Mouse (Mus musculus) gastrocnemius, postnatal 14 days (tissue): ENCODE results near the gene Gns. TPM values are rescaled to one million over a fixed set of nuclear protein-coding genes. Genes with fewer than 3 reads are reported as not detected.

ENCODE experiments used
- DNase-seq: peaks from one replicate; pipeline ENCODE4 v3.0.0; 2021; ENCODE audit warnings: mixed read lengths
- intact Hi-C: fragments of 180-260 bp; cut with DNase I; formaldehyde crosslinking; loops from one replicate; pipeline ENCODE4 v1.15.1; 2025; ENCODE audit warnings: low total_unique reads
- total RNA-seq, 2 experiments: library from RNA; stranded (reverse); gene quantifications; 2 replicates each; pipeline ENCODE4 v1.2.3; 2021

The Gns gene
- total RNA-seq, 2 experiments from 2014 or later, result 35.4 to 36.9 TPM

GRCm38 (mm10) chr10:121394270-121394669, 29.4 kb downstream of the Gns start:
- DNase-seq, result no peak
- intact Hi-C loops, result no loop called here

- intact Hi-C loops, result no loop called here
Observed at GRCm38 (mm10) chr10:121394789-121395325, 30.0 kb downstream of the Gns start.

GRCm38 (mm10) chr10:121395542-121396176, 30.8 kb downstream of the Gns start:
- intact Hi-C loops, result no loop called here
- DNase-seq, result peak; percentile 40

More at GRCm38 (mm10) chr10:121394789-121395325, 30.0 kb downstream of the Gns start:
- no peak for DNase-seq

GRCm38 (mm10) chr10:121398599-121398998, 33.7 kb downstream of the Gns start:
- no peak for DNase-seq
- intact Hi-C loops, result no loop called here

- intact Hi-C loops, result no loop called here
- no peak for DNase-seq
Observed at GRCm38 (mm10) chr10:121401005-121401404, 36.1 kb downstream of the Gns start.

GRCm38 (mm10) chr10:121403104-121403503, 38.2 kb downstream of the Gns start:
- DNase-seq, result no peak
- intact Hi-C loops, result loop anchor here (1.0 kb wide), 1 partner anchor 47 kb away; no protein-coding TSS in a partner anchor

- intact Hi-C loops, result loop anchor here (1.0 kb wide), 1 partner anchor 46 kb away; no protein-coding TSS in a partner anchor
- DNase-seq, result no peak
Observed at GRCm38 (mm10) chr10:121403946-121404345, 39.1 kb downstream of the Gns start.

GRCm38 (mm10) chr10:121409717-121410116, 44.8 kb downstream of the Gns start:
- intact Hi-C loops, result loop anchor here (2.0 to 5.0 kb wide), 2 partner anchors 63 to 105 kb away; no protein-coding TSS in a partner anchor
- no peak for DNase-seq

GRCm38 (mm10) chr10:121411721-121412455, 47.0 kb downstream of the Gns start:
- intact Hi-C loops, result loop anchor here (2.0 to 5.0 kb wide), 2 partner anchors 60 to 103 kb away; no protein-coding TSS in a partner anchor
- no peak for DNase-seq

- DNase-seq, result no peak
- intact Hi-C loops, result loop anchor here (5.0 kb wide), 1 partner anchor 59 kb away; no protein-coding TSS in a partner anchor
Observed at GRCm38 (mm10) chr10:121412824-121413223, 47.9 kb downstream of the Gns start.

GRCm38 (mm10) chr10:121414127-121414526, 49.2 kb downstream of the Gns start:
- intact Hi-C loops, result loop anchor here (5.0 kb wide), 1 partner anchor 58 kb away; no protein-coding TSS in a partner anchor
- DNase-seq, result no peak

- intact Hi-C loops, result no loop called here
- no peak for DNase-seq
Observed at GRCm38 (mm10) chr10:121418835-121419234, 53.9 kb downstream of the Gns start.

- DNase-seq, result no peak
Observed at GRCm38 (mm10) chr10:121419640-121420470, 55.0 kb downstream of the Gns start.

GRCm38 (mm10) chr10:121421023-121421422, 56.1 kb downstream of the Gns start:
- DNase-seq, result no peak
- intact Hi-C loops, result no loop called here

More at GRCm38 (mm10) chr10:121419640-121420470, 55.0 kb downstream of the Gns start:
- intact Hi-C loops, result no loop called here

- no peak for DNase-seq
- intact Hi-C loops, result no loop called here
Observed at GRCm38 (mm10) chr10:121421657-121422290, 56.9 kb downstream of the Gns start.

- DNase-seq, result no peak
- intact Hi-C loops, result no loop called here
Observed at GRCm38 (mm10) chr10:121422294-121422693, 57.4 kb downstream of the Gns start.

- no peak for DNase-seq
- intact Hi-C loops, result no loop called here
Observed at GRCm38 (mm10) chr10:121423541-121424349, 58.9 kb downstream of the Gns start.

- DNase-seq, result no peak
- intact Hi-C loops, result no loop called here
Observed at GRCm38 (mm10) chr10:121424455-121424854, 59.6 kb downstream of the Gns start.
